Mouse (Mus musculus) CH12.LX (cell line): Measurements from ENCODE around the gene Edem3. TPM values are rescaled to one million over a fixed set of nuclear protein-coding genes. Genes with fewer than 3 reads are reported as not detected.

Experiments used
- DNase-seq: peaks from one replicate; pipeline ENCODE4 v3.0.0-alpha.2; 2013; ENCODE audit errors: extremely low read depth
- H3K27ac ChIP-seq: 2 replicates; pipeline ENCODE4 v1.5.1; 2012; ENCODE audit warnings: low read depth, mild to moderate bottlenecking, control low read depth, moderate library complexity; ENCODE audit not compliant: insufficient read depth
- H3K27me3 ChIP-seq: replicated peaks from 2 replicates; pipeline ENCODE3; 2012; ENCODE audit warnings: inconsistent platforms
- H3K36me3 ChIP-seq, 2 experiments: replicated peaks in 1 of 2; 2 replicates each; pipeline versions ENCODE3 to v1.6.1; 2012; ENCODE audit warnings: inconsistent platforms in 1 of 2, low read length in 1 of 2, mild to moderate bottlenecking in 1 of 2, mixed read lengths in 1 of 2, moderate library complexity in 1 of 2; ENCODE audit not compliant: control insufficient read depth in 1 of 2, insufficient read depth in 1 of 2
- H3K4me1 ChIP-seq, 2 experiments: 2 replicates each; pipeline ENCODE4 v1.6.1; 2012; ENCODE audit warnings: inconsistent platforms in 1 of 2, moderate library complexity in 1 of 2; ENCODE audit not compliant: insufficient read depth in 2 of 2, control insufficient read depth in 1 of 2
- H3K4me2 ChIP-seq: 2 replicates; pipeline ENCODE4 v1.6.1; 2012; ENCODE audit warnings: low read depth, mild to moderate bottlenecking, control low read depth; ENCODE audit not compliant: poor library complexity, insufficient read depth, severe bottlenecking
- H3K4me3 ChIP-seq, 3 experiments: fragments of 150-350 bp in 1 of 3; sonication (generic) in 1 of 3; replicated peaks in 1 of 3; 2 replicates each; pipeline versions ENCODE3 to v1.5.1; 2011 to 2012; ENCODE audit warnings: low read depth in 2 of 3, low read length in 2 of 3, mild to moderate bottlenecking in 2 of 3, moderate library complexity in 2 of 3, control low read depth in 1 of 3, improper control_type of control experiment in 1 of 3, inconsistent platforms in 1 of 3, mixed read lengths in 1 of 3; ENCODE audit not compliant: poor library complexity in 1 of 3
- H3K79me2 ChIP-seq: replicated peaks from 2 replicates; pipeline ENCODE4 v1.6.1; 2012; ENCODE audit warnings: mild to moderate bottlenecking, moderate library complexity; ENCODE audit not compliant: control insufficient read depth, poor library complexity, insufficient read depth, severe bottlenecking; ENCODE audit errors: extremely low read depth
- H3K9ac ChIP-seq: 2 replicates; pipeline ENCODE4 v1.6.1; 2012; ENCODE audit warnings: low read depth, mild to moderate bottlenecking, control low read depth, moderate library complexity; ENCODE audit not compliant: insufficient read depth
- H3K9me3 ChIP-seq: replicated peaks from 2 replicates; pipeline ENCODE3; 2012; ENCODE audit warnings: low read length, inconsistent platforms, mixed read lengths
- BHLHE40 ChIP-seq: IDR thresholded peaks from 2 replicates; pipeline ENCODE4 v1.6.1; 2011; ENCODE audit warnings: mild to moderate bottlenecking, low read depth, low read length, improper control_type of control experiment
- CHD2 ChIP-seq: IDR thresholded peaks from 2 replicates; pipeline ENCODE4 v1.6.1; 2011; ENCODE audit warnings: low read length, improper control_type of control experiment
- CTCF ChIP-seq, 2 experiments: IDR thresholded peaks in 1 of 2; conservative IDR thresholded peaks in 1 of 2; 2 replicates each; pipeline ENCODE4 v1.5.1; 2011 to 2012; ENCODE audit warnings: low read depth in 2 of 2, low read length in 2 of 2, improper control_type of control experiment in 1 of 2, inconsistent platforms in 1 of 2, mild to moderate bottlenecking in 1 of 2, moderate library complexity in 1 of 2
- E2F4 ChIP-seq: IDR thresholded peaks from 2 replicates; pipeline ENCODE4 v1.6.1; 2011; ENCODE audit warnings: low read depth, low read length, improper control_type of control experiment; ENCODE audit not compliant: insufficient replicate concordance
- EP300 ChIP-seq: IDR thresholded peaks from 2 replicates; pipeline ENCODE4 v1.6.1; 2011; ENCODE audit warnings: low read length, improper control_type of control experiment
- ETS1 ChIP-seq: conservative IDR thresholded peaks from 2 replicates; pipeline ENCODE4 v1.6.1; 2012; ENCODE audit warnings: low read depth, mild to moderate bottlenecking, inconsistent platforms, low read length, improper control_type of control experiment, moderate library complexity
- GABPA ChIP-seq: IDR thresholded peaks from 2 replicates; pipeline ENCODE4 v1.6.1; 2012; ENCODE audit warnings: low read depth, low read length, improper control_type of control experiment, inconsistent platforms; ENCODE audit not compliant: insufficient replicate concordance
- HCFC1 ChIP-seq: IDR thresholded peaks from 2 replicates; pipeline ENCODE4 v1.6.1; 2012; ENCODE audit warnings: low read depth, mild to moderate bottlenecking, inconsistent platforms, low read length, improper control_type of control experiment
- JUN ChIP-seq: IDR thresholded peaks from 2 replicates; pipeline ENCODE4 v1.6.1; 2011; ENCODE audit warnings: low read depth, mild to moderate bottlenecking, low read length, improper control_type of control experiment, moderate library complexity; ENCODE audit not compliant: insufficient read depth
- MAFK ChIP-seq: IDR thresholded peaks from 2 replicates; pipeline ENCODE4 v1.6.1; 2011; ENCODE audit warnings: low read length, improper control_type of control experiment; ENCODE audit not compliant: insufficient replicate concordance
- MEF2A ChIP-seq: IDR thresholded peaks from 2 replicates; pipeline ENCODE4 v1.6.1; 2014; ENCODE audit warnings: low read depth, mild to moderate bottlenecking, inconsistent platforms, low read length, improper control_type of control experiment, borderline replicate concordance
- NELFE ChIP-seq: IDR thresholded peaks from 2 replicates; pipeline ENCODE4 v1.6.1; 2011; ENCODE audit warnings: low read depth, low read length, improper control_type of control experiment
- PAX5 ChIP-seq: IDR thresholded peaks from 2 replicates; pipeline ENCODE4 v1.6.1; 2012; ENCODE audit warnings: low read length, inconsistent platforms, mixed read lengths
- RAD21 ChIP-seq: IDR thresholded peaks from 2 replicates; pipeline ENCODE4 v1.6.1; 2011; ENCODE audit warnings: low read depth, mild to moderate bottlenecking, low read length, improper control_type of control experiment, moderate library complexity
- SIN3A ChIP-seq: IDR thresholded peaks from 2 replicates; pipeline ENCODE4 v1.6.1; 2012; ENCODE audit warnings: low read length, improper control_type of control experiment, inconsistent platforms
- UBTF ChIP-seq: IDR thresholded peaks from 2 replicates; pipeline ENCODE4 v1.6.1; 2012; ENCODE audit warnings: low read depth, mild to moderate bottlenecking, inconsistent platforms, low read length, improper control_type of control experiment, moderate library complexity
- ZC3H11A ChIP-seq: IDR thresholded peaks from 2 replicates; pipeline ENCODE4 v1.6.1; 2012; ENCODE audit warnings: low read depth, mild to moderate bottlenecking, inconsistent platforms, low read length, improper control_type of control experiment
- ZMIZ1 ChIP-seq: IDR thresholded peaks from 2 replicates; pipeline ENCODE4 v1.6.1; 2012; ENCODE audit warnings: low read depth, mild to moderate bottlenecking, inconsistent platforms, low read length, improper control_type of control experiment
- dilution Hi-C: fragments of 300-500 bp; cut with MboI; formaldehyde crosslinking; loops from 2 replicates; pipeline ENCODE4 v1.14.3; 2020; ENCODE audit warnings: low sequenced_read_pairs; ENCODE audit not compliant: extremely low pct_unique_long_range_greater_than_20kb, extremely low pct_ligation_motif_present
- in situ Hi-C: fragments of 300-500 bp; cut with MboI; formaldehyde crosslinking; loops from 3 replicates; pipeline ENCODE4 v1.14.3; 2019; ENCODE audit warnings: low sequenced_read_pairs, low pct_ligation_motif_present, low pct_unique_long_range_greater_than_20kb, mixed read lengths
- polyA plus RNA-seq: library from polyadenylated mRNA; unstranded; fragments of >175 nt; gene quantifications from 2 replicates; pipeline ENCODE4 v1.2.1, GENCODE M21; 2012; ENCODE audit warnings: low read depth; ENCODE audit not compliant: insufficient read length
- total RNA-seq, 2 experiments: library from RNA; depleted of rRNA; stranded (reverse); fragments of 300-350 nt in 1 of 2; fragments of >200 nt in 1 of 2; gene quantifications; 2 replicates each; pipeline ENCODE4 v1.2.3; 2012 to 2014

The Edem3 gene
- total and polyA plus RNA-seq, 3 experiments, result 9.8 to 15.8 (median 10.6) TPM

GRCm38 (mm10) chr1:151764236-151764635, 9.1 kb downstream of the Edem3 start:
- dilution Hi-C loops, result no loop called here
- Histone ChIP-seq H3K27ac (no peak overlapping the region), H3K27me3 (no peaks in the 10 kb centered on the region), H3K4me2 (no peak overlapping the region), H3K9ac (no peak overlapping the region), H3K4me3 (no peak overlapping the region), H3K9me3 (no peaks in the 10 kb centered on the region), H3K79me2 (no peaks in the 10 kb centered on the region; the same call in 1 of the 2 replicates), H3K4me1 (peaks cover 3 to 14% of the 10 kb centered on the region in 2 experiments; a peak in 2 of 4 replicates), H3K36me3 (peaks cover 7 to 26% of the 10 kb centered on the region in 2 experiments)
- TF ChIP-seq MEF2A, result no peak
- no peak for TF ChIP-seq MAFK
- DNase-seq, result no peak
- in situ Hi-C loops, result no loop called here

GRCm38 (mm10) chr1:151766166-151766565, 11.0 kb downstream of the Edem3 start:
- in situ Hi-C loops, result no loop called here
- DNase-seq, result peak; percentile 45
- Histone ChIP-seq H3K27me3 (no peaks in the 10 kb centered on the region), H3K9ac (no peak overlapping the region), H3K9me3 (no peaks in the 10 kb centered on the region), H3K4me3 (no peak overlapping the region), H3K4me1 (peaks cover 3 to 14% of the 10 kb centered on the region in 2 experiments; a peak in 2 of 4 replicates), H3K79me2 (no peaks in the 10 kb centered on the region; the same call in 1 of the 2 replicates), H3K36me3 (peaks cover 7 to 25% of the 10 kb centered on the region in 2 experiments), H3K4me2 (no peak overlapping the region)
- dilution Hi-C loops, result no loop called here
- TF ChIP-seq CHD2, result no peak
- no peak for TF ChIP-seq PAX5
- no peak for TF ChIP-seq HCFC1
- 0 out of 2 replicates have a peak, but pooled peaks have one; percentile 20 for TF ChIP-seq BHLHE40
- no peak for TF ChIP-seq ZC3H11A
- no peak for TF ChIP-seq SIN3A
- TF ChIP-seq ETS1, result 0 out of 2 replicates have a peak, but pooled peaks have one; percentile 18
- TF ChIP-seq NELFE, result no peak
- TF ChIP-seq EP300, result peak; percentile 56; the same call in 1 of the 2 replicates
- TF ChIP-seq JUN, result no peak
- 0 out of 2 replicates have a peak, but pooled peaks have one; percentile 15 for TF ChIP-seq MEF2A
- TF ChIP-seq GABPA, result no peak
- TF ChIP-seq ZMIZ1, result no peak
- TF ChIP-seq CTCF (conservative IDR thresholded peaks at IDR 0.05 in 1 of 2, IDR thresholded peaks at IDR 0.05 in 1 of 2; ENCODE audit: low read depth in 2 of 2, low read length in 2 of 2), result no peak
- TF ChIP-seq E2F4, result no peak
- TF ChIP-seq UBTF, result no peak
- no peak for TF ChIP-seq RAD21
- TF ChIP-seq, all 38 proteins: peak for 4
- no peak overlapping the region for H3K27ac ChIP-seq
